Mouse (Mus musculus) thymus, postnatal 14 days (tissue): ENCODE results near the gene Gm14440.
"Not testable (repeated sequence)": the region's sequence is repeated elsewhere in the genome, so short reads cannot be mapped to it uniquely, and the experiment has no call there.

Experiments used
- DNase-seq: peaks from one replicate; pipeline ENCODE4 v3.0.0; 2021

Gene Gm14440

DNA sequence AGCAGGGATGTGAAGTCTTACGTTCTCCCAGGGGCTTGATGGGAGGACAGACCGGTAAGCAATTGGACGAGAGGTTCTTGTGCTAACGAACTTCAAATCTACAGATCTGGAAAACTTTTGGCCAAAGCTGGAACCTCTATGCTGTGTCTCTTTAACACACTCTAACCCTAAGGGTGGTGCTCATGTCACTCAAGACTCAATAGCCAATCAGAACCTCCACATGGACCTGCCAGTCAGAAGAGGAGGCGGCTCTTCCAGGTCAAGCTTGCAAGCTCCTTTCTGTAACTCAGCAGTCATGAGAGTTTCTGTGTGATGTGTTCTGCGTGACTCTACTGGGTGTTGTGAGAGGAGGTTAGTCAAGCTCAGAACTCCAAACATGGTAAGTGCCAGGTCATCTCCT is at the start of gene Gm14440:
Gm14440 (plus strand) TSS at position 301 of the 400 bp plus-strand sequence.
- DNase-seq: not testable (repeated sequence)
